Mouse (Mus musculus) megakaryocyte-erythroid progenitor cell, adult 5 weeks (primary cell): ENCODE results near the gene Slamf8. TPM values are rescaled to one million over a fixed set of nuclear protein-coding genes. Genes with fewer than 3 reads are reported as not detected.

ENCODE experiments used
- polyA plus RNA-seq: library from polyadenylated mRNA; stranded (reverse); fragments of >175 nt; gene quantifications from 2 replicates; pipeline ENCODE4 v1.2.3, GENCODE M21; 2012

The Slamf8 gene
- 0.09 and 0.18 TPM in 2 replicates for polyA plus RNA-seq

DNA sequence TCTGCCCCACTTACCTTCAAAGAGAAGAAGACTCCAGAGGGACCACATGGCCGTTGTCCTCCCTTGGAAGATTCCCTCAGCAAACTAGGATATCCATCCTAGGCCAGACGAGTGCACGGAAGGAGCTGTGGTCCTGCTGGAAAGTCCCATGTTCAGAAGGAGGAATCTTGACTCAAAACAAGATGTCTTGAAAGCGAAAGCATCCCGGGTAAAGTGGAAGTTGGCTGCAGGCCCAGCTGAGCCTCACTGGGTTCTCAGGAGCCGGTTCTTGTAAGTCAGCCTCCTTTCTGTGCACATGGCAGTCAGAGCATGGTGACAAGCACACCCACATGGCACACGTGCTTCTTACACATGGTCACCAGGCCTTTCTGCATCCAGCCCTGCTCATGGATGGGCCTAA, at the start of gene Slamf8:
Gene Slamf8 (minus strand): TSS at position 184 of the 400 bp plus-strand sequence.

DNA sequence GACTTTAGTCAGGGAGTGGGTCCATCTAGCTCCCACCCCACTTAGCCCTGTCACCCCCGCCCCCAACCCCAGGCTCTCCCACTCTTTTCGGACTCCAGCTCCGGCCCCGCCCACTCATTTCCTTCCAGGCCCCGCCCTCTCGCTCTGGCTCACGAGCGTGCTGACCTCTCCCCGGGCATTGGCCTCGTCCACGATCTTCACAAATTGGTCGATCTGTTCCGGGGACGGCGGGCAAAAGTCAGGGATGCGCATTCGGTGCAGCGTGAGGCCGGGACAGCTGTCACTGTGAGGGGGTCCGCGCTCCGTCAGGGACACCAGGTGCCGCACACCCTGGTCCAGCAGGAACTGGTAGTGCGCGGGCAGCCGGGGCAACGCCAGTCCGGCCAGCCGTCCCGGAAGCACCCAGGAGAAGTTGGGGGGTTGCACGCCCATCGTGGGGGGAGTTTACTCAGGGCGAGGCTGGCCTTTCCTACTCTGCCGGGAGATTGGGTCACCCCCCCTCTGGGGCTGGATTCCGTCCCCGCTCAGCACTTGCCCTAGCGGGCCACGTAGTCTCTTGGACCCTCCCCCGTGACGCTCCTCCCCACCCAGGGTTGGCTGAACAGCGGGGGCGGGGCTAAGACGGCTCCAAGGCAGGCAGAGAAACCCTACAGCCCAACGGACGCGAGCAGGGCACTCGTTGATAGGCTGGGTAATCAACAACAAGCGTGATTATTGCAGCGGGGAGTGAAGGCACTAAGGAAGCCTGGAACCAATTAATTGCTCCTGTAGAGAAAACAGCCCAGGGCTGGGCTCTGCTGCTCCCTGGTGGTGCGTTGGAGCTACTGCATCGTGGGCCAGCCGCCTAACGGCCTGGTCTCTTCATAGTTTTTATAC, 42.3 kb upstream of the Slamf8 start, which contains the start of gene Dusp23:
Gene Dusp23 (minus strand): TSS at position 512 of the 876 bp plus-strand sequence.

DNA sequence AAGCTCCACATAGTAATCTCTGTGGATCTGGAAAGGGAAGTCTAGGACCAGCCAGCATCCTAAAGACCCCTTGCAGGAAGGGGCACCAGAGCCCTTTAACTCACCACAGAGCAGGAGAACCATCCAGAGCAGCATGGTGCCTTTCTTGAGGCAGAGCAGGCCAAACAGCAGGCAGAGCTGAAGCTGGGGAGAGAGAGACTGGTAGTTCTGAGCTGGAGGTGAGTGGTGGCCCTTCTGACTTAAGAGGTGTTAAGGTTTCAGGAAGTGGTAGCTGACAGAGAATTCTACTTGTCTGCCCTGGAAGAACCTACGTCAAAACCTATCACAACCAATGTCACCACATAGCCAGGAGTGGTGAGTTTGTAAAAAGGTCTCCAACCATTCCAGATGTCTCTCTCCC, 12.0 kb upstream of the Slamf8 start, which contains the start of gene Fcrl6:
Gene Fcrl6 (minus strand): TSS at position 226 of the 400 bp plus-strand sequence.

DNA sequence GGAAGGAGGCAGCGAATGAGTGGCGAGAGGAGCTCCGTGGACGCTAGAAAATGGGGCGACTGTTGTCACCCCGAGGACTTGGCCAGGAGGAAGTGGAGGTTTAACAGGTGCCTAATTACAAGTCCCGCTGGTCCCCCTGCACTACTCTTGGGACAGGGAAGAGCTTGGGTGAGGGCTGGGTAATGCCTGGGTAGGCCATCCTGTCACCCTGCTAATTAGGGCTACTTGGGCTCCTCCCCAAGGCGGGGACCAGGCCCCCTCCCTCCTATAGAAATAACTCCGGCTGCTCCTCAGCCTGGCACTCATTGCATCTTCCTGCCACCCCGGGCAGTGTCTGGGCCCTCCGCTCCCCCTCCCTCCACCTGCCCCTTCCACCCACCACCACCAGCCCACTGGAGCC, 34.7 kb downstream of the Slamf8 start, which contains the start of gene Vsig8:
Gene Vsig8 (plus strand): TSS at position 301 of the 400 bp plus-strand sequence.

Other genes with a start within 250 kb of the Slamf8 start
- 0.06 and 0.09 TPM in 2 replicates for gene Kcnj10, start 249.4 kb downstream of the Slamf8 start, polyA plus RNA-seq
- 9.1 and 9.6 TPM in 2 replicates for gene Pigm, start 214.0 kb downstream of the Slamf8 start, polyA plus RNA-seq
- gene Slamf9, start 115.2 kb downstream of the Slamf8 start, polyA plus RNA-seq: not detected in 2 replicates
- 1.2 and 1.7 TPM in 2 replicates for gene Igsf9, start 108.8 kb downstream of the Slamf8 start, polyA plus RNA-seq
- gene Tagln2, start 90.5 kb downstream of the Slamf8 start, polyA plus RNA-seq: 736 and 821 TPM in 2 replicates
- 0.12 and 0.32 TPM in 2 replicates for gene Cfap45, start 69.8 kb downstream of the Slamf8 start, polyA plus RNA-seq
- gene Vsig8, start 34.6 kb downstream of the Slamf8 start, polyA plus RNA-seq: not detected in 2 replicates
- gene Fcrl6, start 12.0 kb upstream of the Slamf8 start, polyA plus RNA-seq: not detected in 2 replicates
- 21.6 and 23.7 TPM in 2 replicates for gene Dusp23, start 42.4 kb upstream of the Slamf8 start, polyA plus RNA-seq
- not detected in 2 replicates for gene Crp, start 107.5 kb upstream of the Slamf8 start, polyA plus RNA-seq